Mouse (Mus musculus) hindbrain, embryonic 12.5 days (tissue): ENCODE results near the gene Nus1. TPM values are rescaled to one million over a fixed set of nuclear protein-coding genes. Genes with fewer than 3 reads are reported as not detected.

Experiments
- ATAC-seq: fragments of 200-750 bp; cut with Nextera tagmentation; 2 replicates; pipeline ENCODE4 v1.8.0; 2017; ENCODE audit warnings: moderate TSS enrichment; ENCODE audit not compliant: low FRiP score
- H3K27ac ChIP-seq: fragments of 300-500 bp; sonication (generic); 2 replicates; pipeline ENCODE4 v1.5.1; 2016; ENCODE audit warnings: mild to moderate bottlenecking
- H3K27me3 ChIP-seq: fragments of 300-500 bp; sonication (generic); 2 replicates; pipeline ENCODE4 v1.6.1; 2016; ENCODE audit warnings: mild to moderate bottlenecking
- H3K36me3 ChIP-seq: fragments of 300-500 bp; sonication (generic); 2 replicates; pipeline ENCODE4 v1.6.1; 2016; ENCODE audit warnings: mild to moderate bottlenecking
- H3K4me1 ChIP-seq: fragments of 300-500 bp; sonication (generic); 2 replicates; pipeline ENCODE4 v1.6.1; 2016
- H3K4me2 ChIP-seq: fragments of 300-500 bp; sonication (generic); replicated peaks from 2 replicates; pipeline ENCODE4 v1.6.1; 2016; ENCODE audit warnings: mild to moderate bottlenecking
- H3K4me3 ChIP-seq: fragments of 300-500 bp; sonication (generic); 2 replicates; pipeline ENCODE4 v1.5.1; 2016; ENCODE audit warnings: mild to moderate bottlenecking
- H3K9ac ChIP-seq: fragments of 300-500 bp; sonication (generic); 2 replicates; pipeline ENCODE4 v1.6.1; 2016; ENCODE audit warnings: mild to moderate bottlenecking, moderate library complexity
- H3K9me3 ChIP-seq: fragments of 300-500 bp; sonication (generic); replicated peaks from 2 replicates; pipeline ENCODE4 v1.6.1; 2016; ENCODE audit warnings: mild to moderate bottlenecking
- WGBS: fragments of 180-500 bp; shearing (Covaris S2); methylation state at CpG from one replicate; pipeline ENCODE4 v1.1.7; 2016; 5-methylcytosine and 5-hydroxymethylcytosine counted together
- polyA plus RNA-seq: library from polyadenylated mRNA; unstranded; fragments of >200 nt; fragmentation: Nextera tagmentation; extraction: Ambion mirVana; gene quantifications from 2 replicates; pipeline ENCODE4 v1.2.1, GENCODE M21; 2016

The Nus1 gene
- polyA plus RNA-seq, 1 experiment from 2014 or later: 19.2 TPM

- no peaks in the 10 kb centered on the region for H3K27me3 ChIP-seq
- no peak overlapping the region for H3K4me3 ChIP-seq
Observed at GRCm38 (mm10) chr10:52420526-52420925, 3.2 kb downstream of the Nus1 start.

DNA sequence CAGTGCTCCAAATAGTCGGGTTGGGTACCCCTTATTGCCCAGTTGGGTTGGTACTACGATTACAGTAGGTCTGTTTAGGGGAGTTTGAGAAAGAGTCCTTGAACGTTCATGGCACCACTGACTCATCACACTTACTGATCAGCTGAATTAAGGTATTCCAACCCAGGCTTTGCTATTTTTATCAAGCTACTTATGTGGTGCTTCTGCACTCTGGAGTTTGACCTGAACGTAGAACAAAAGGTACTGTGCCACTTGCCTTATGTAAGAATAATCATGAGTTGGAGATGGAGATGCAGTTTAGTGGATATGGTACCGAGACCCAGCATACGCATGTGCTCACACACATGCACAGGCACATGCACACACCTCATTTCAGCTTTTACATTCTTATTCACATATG lies 4.4 kb downstream of the Nus1 start:
- no peak overlapping the region for H3K4me2 ChIP-seq
- no peaks in the 10 kb centered on the region for H3K9me3 ChIP-seq
- H3K4me3 ChIP-seq: no peak overlapping the region
- ATAC-seq: no peak
- no peak overlapping the region for H3K9ac ChIP-seq
- no peaks in the 10 kb centered on the region for H3K27me3 ChIP-seq
- 95% methylated on average over 6 of the region's 6 CpGs for WGBS
- H3K36me3 ChIP-seq: no peaks in the 10 kb centered on the region
- H3K4me1 ChIP-seq: peaks cover 21% of the 10 kb centered on the region
- no peak overlapping the region for H3K27ac ChIP-seq

More at GRCm38 (mm10) chr10:52420526-52420925, 3.2 kb downstream of the Nus1 start:
- Histone ChIP-seq H3K4me1 (peaks cover 22% of the 10 kb centered on the region), H3K9me3 (no peaks in the 10 kb centered on the region), H3K27ac (no peak overlapping the region), H3K4me2 (no peak overlapping the region), H3K36me3 (no peaks in the 10 kb centered on the region), H3K9ac (no peak overlapping the region)
- WGBS: 95% methylated on average over 1 of the region's 1 CpGs
- no peak for ATAC-seq

- no peak for ATAC-seq
- Histone ChIP-seq H3K4me3 (no peak overlapping the region), H3K4me2 (no peak overlapping the region), H3K27me3 (no peaks in the 10 kb centered on the region), H3K9me3 (no peaks in the 10 kb centered on the region), H3K9ac (no peak overlapping the region), H3K36me3 (no peaks in the 10 kb centered on the region), H3K27ac (no peak overlapping the region), H3K4me1 (peaks cover 19% of the 10 kb centered on the region)
- WGBS: 79% methylated on average over 2 of the region's 2 CpGs
Observed at GRCm38 (mm10) chr10:52423097-52423496, 5.8 kb downstream of the Nus1 start.

GRCm38 (mm10) chr10:52426314-52426980 lies 9.1 kb downstream of the Nus1 start:
- Histone ChIP-seq H3K27ac (no peak overlapping the region), H3K4me2 (no peak overlapping the region), H3K9ac (no peak overlapping the region), H3K27me3 (no peaks in the 10 kb centered on the region), H3K9me3 (no peaks in the 10 kb centered on the region), H3K4me1 (no peaks in the 10 kb centered on the region), H3K36me3 (peaks cover 13% of the 10 kb centered on the region), H3K4me3 (no peak overlapping the region)
- no peak for ATAC-seq
- WGBS: 90% methylated on average over 7 of the region's 7 CpGs

- WGBS: 46% methylated on average over 2 of the region's 2 CpGs
- no peaks in the 10 kb centered on the region for H3K27me3 ChIP-seq
- H3K4me1 ChIP-seq: no peaks in the 10 kb centered on the region
- ATAC-seq: no peak
- peaks cover 24% of the 10 kb centered on the region for H3K36me3 ChIP-seq
- no peak overlapping the region for H3K4me2 ChIP-seq
- H3K9me3 ChIP-seq: no peaks in the 10 kb centered on the region
- no peak overlapping the region for H3K9ac ChIP-seq
- H3K4me3 ChIP-seq: no peak overlapping the region
- no peak overlapping the region for H3K27ac ChIP-seq
Observed at GRCm38 (mm10) chr10:52427634-52428415, 10.5 kb downstream of the Nus1 start.

DNA sequence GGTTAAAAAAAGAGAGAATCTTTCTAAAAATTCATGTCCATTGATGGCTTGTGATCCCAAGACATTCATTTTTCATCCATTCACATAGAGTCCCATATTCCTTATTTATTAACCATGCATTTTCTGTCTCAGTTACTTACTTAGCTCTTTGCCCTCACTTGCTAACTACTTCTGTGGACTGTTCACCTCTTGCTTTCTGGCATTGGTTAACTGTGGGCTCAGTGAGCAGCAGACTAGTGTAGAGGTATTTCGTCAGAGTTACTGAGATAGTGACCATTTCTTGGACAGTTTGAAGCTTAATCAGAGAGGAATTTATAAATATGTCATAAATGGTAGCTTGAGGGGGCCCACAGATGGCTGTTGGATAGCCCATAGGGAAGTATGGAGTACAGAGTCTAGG lies 13.6 kb downstream of the Nus1 start:
- H3K36me3 ChIP-seq: peaks cover 47% of the 10 kb centered on the region
- no peak overlapping the region for H3K4me2 ChIP-seq
- ATAC-seq: no peak
- H3K27me3 ChIP-seq: no peaks in the 10 kb centered on the region
- WGBS: 95% methylated on average over 1 of the region's 1 CpGs
- H3K4me1 ChIP-seq: no peaks in the 10 kb centered on the region
- H3K9ac ChIP-seq: no peak overlapping the region
- H3K4me3 ChIP-seq: no peak overlapping the region
- no peak overlapping the region for H3K27ac ChIP-seq
- no peaks in the 10 kb centered on the region for H3K9me3 ChIP-seq

- Histone ChIP-seq H3K4me2 (no peak overlapping the region), H3K27ac (no peak overlapping the region), H3K4me1 (no peaks in the 10 kb centered on the region), H3K9ac (no peak overlapping the region), H3K4me3 (no peak overlapping the region), H3K36me3 (peaks cover 66% of the 10 kb centered on the region), H3K27me3 (no peaks in the 10 kb centered on the region), H3K9me3 (no peaks in the 10 kb centered on the region)
- no peak for ATAC-seq
- WGBS: 96% methylated on average over 8 of the region's 8 CpGs
Observed at GRCm38 (mm10) chr10:52434836-52435235, 17.5 kb downstream of the Nus1 start.

GRCm38 (mm10) chr10:52460614-52461013 lies 43.3 kb downstream of the Nus1 start:
- Histone ChIP-seq H3K27me3 (no peaks in the 10 kb centered on the region), H3K27ac (no peak overlapping the region), H3K4me2 (no peak overlapping the region), H3K9ac (no peak overlapping the region), H3K4me3 (no peak overlapping the region), H3K9me3 (no peaks in the 10 kb centered on the region), H3K36me3 (no peaks in the 10 kb centered on the region), H3K4me1 (no peaks in the 10 kb centered on the region)
- 60% methylated on average over 2 of the region's 2 CpGs for WGBS
- ATAC-seq: no peak

DNA sequence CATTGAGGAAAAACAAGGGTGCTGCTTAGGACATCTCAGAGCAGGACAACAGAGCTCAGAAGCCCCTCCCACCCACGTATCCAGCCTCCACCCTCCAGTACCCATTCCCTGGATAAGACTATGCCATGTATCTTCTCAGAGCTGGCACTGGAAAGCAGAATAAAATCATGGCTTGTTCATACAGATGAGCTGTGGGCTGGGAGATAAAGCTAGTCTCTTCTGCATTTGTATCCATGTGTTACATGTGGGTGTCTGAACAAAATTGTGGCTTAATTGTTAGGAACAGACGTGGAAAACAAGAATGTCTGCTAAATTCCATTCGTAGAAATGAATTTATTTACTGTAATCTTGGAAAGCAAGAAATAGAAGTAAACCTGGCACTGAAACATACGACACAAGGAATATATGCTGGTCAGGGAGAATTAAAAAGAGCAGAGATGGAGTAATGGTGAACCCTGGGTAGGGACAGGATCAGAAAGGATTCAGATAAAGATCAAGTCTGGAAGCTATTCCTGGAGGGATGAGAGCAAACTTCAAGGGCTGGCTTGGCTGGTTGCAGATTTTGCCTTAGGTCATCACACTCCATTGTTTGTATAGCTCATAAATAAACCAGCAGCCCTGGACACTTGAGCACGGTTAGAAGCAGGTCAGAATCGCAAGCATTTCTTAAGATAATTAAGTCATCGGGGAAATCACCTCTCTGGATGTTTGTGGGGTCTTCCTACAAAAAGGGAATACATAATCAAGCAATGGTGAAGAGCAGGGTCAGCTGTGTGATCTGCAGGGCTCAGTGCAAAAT lies 46.8 kb downstream of the Nus1 start:
- no peak for ATAC-seq
- H3K27ac ChIP-seq: no peak overlapping the region

DNA sequence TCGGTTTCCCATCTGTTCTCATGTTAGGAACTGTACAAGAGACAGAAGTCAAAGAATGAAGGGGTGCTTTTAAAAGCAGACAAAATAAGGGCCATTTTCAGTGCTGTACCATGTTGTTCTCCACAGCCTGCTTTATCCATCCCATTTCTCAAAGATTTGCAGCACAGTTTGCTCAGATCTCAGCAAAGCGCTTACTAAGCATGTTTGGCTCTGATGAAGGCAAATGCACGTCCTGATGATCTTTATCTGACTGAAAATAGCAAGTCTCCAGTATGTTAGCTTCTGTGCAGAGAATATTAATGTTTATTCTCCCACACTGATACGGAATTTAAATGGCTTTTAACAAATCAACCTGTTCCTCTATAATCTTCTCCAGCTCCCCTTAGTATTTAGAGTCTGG lies 54.2 kb downstream of the Nus1 start:
- WGBS: 87% methylated on average over 4 of the region's 4 CpGs
- no peak overlapping the region for H3K27ac ChIP-seq

More for the DNA sequence above, 46.8 kb downstream of the Nus1 start:
- H3K36me3 ChIP-seq: no peaks in the 10 kb centered on the region
- H3K9ac ChIP-seq: no peak overlapping the region
- no peak overlapping the region for H3K4me3 ChIP-seq
- H3K9me3 ChIP-seq: no peaks in the 10 kb centered on the region
- H3K4me1 ChIP-seq: no peaks in the 10 kb centered on the region
- no peaks in the 10 kb centered on the region for H3K27me3 ChIP-seq
- no peak overlapping the region for H3K4me2 ChIP-seq
- WGBS: 68% methylated on average over 7 of the region's 7 CpGs

More for the DNA sequence above, 54.2 kb downstream of the Nus1 start:
- Histone ChIP-seq H3K9ac (no peak overlapping the region), H3K36me3 (no peaks in the 10 kb centered on the region), H3K4me3 (no peak overlapping the region), H3K4me2 (no peak overlapping the region), H3K4me1 (no peaks in the 10 kb centered on the region), H3K27me3 (no peaks in the 10 kb centered on the region), H3K9me3 (no peaks in the 10 kb centered on the region)
- ATAC-seq: no peak
